Mouse (Mus musculus) G1E (cell line): ENCODE data around the gene Smg6.

Experiments
- CTCF ChIP-seq: IDR thresholded peaks from 2 replicates; pipeline ENCODE4 v1.5.1; 2012; ENCODE audit warnings: low read depth, low read length, inconsistent platforms, mixed read lengths
- TAL1 ChIP-seq: conservative IDR thresholded peaks from 2 replicates; pipeline ENCODE4 v1.6.1; 2012; ENCODE audit warnings: low read depth, low read length, inconsistent platforms, mixed read lengths

- peak; percentile 85 for TF ChIP-seq CTCF
- TF ChIP-seq TAL1, result no peak
Observed at GRCm38 (mm10) chr11:74981464-74981863, 55.8 kb downstream of the Smg6 start.
